Mouse (Mus musculus): Measurements from ENCODE around the gene Afdn.
A peak's percentile ranks its signal among the peaks of the same experiment; 100 is the strongest.

Afdn gene

DNA sequence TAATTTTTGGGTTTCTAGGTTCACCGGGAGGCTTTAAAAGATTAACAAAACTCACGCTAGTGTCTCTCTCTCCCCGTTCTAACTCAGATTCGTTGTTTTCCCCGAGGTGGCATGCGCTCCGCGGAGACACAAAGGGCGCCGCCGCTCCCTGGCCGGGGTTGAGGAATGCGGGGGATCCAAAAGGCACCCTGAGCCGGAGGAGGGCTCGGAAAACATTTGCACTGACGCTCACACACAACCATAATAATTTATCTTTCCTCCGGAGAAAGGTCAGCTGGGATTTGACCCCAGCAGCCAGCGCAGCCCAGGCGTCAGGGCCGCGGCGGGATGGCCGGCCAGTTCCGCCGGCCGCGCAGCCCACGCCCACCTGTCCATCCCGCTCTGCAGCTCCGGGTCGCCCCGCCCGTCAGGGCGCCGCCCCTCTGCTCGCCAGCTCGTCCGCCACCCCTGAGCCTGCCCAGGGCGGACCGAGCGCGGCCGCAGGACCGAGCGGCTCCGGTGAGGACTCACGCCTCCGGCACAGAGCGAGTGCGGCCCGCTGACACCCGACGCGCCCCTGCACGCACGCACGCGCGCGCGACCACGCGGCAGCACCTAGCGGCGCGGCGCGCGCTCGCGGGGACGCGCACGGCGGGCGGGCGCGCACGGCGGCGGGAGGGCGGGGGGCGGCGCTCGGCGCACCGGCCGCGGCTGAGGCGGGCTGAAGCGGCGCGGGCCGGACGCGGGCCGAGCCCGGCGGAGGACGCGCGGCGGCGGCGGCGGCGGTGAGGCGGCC, at the start of gene Afdn:
Gene Afdn, plus strand, starts transcription at position 687 of the 775 bp plus-strand sequence.
- peak; percentile 84 to 86 for DNase-seq (ENCODE audit: low spot score in 2 of 2)

DNA sequence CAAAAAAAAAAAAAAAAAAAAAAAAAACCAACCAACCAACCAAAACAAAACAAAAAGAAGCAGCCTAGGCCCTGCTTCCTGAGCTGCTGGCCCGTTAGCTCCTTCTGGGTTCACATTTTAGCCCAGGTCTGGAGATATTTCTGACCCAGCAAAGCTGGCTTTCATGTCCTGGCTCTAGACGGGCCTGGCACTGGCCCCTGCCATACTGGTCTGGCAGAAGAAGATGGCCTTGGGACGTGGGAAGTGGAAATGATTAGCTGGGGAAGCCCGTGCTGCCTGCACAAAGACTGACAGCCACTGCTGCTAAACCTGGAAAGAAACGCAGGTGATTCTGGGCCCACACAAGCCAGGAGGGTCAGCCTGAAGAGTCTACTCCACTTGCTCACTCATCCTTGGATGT, 49.2 kb upstream of the Afdn start:
- DNase-seq (ENCODE audit: low spot score in 2 of 2), result no peak

- DNase-seq (ENCODE audit: low spot score in 2 of 2), result no peak
Measured at GRCm38 (mm10) chr17:13712116-13712515, 48.2 kb upstream of the Afdn start.

DNA sequence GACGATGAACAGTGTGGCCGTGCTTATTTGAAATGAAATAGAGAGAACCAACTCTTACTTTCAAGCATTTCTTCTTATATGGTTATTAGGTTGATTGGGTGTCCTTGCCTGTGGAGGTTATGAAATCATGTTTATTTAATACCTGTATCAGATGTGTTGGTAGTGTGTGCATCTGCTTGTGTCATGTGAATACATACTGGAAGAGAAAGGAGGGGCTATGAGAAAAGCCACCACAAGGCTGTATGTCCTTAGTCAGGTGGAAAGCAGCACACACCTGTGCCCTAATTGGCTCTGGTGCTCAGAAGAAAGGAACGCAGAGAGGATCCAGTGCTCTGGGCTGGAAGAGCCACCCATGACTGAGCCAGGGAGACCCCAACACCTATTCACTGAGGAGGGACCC, 47.8 kb upstream of the Afdn start:
- DNase-seq (ENCODE audit: low spot score in 2 of 2), result no peak

GRCm38 (mm10) chr17:13714128-13714527, 46.2 kb upstream of the Afdn start:
- no peak for DNase-seq (ENCODE audit: low spot score in 2 of 2)

GRCm38 (mm10) chr17:13714654-13715053, 45.7 kb upstream of the Afdn start:
- no peak for DNase-seq (ENCODE audit: low spot score in 2 of 2)

- no peak for DNase-seq (ENCODE audit: low spot score in 2 of 2)
Measured at GRCm38 (mm10) chr17:13715511-13715910, 44.8 kb upstream of the Afdn start.

DNA sequence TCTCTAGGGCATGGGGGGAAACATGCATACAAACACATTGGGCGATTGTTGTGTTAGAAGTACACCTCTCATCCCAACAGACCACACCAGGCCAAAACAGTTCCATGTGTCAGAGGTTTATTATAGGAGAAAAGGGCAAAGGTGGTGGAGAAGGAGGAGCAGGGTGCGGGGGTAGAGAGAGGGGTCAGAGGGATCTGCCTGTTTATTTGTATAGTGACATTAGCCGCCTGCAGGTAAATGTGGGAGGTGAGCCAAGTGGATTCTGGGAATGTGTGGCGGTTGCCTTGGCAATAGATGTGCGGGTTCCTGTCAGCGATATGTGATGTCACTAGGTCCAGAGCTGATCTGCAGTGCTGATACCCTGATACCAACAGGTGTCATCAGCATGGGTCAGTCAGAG, 44.0 kb upstream of the Afdn start:
- DNase-seq (ENCODE audit: low spot score in 2 of 2), result no peak

GRCm38 (mm10) chr17:13717428-13717827, 42.9 kb upstream of the Afdn start:
- DNase-seq (ENCODE audit: low spot score in 2 of 2), result no peak

- DNase-seq (ENCODE audit: low spot score in 2 of 2), result no peak
Measured at GRCm38 (mm10) chr17:13720187-13720586, 40.2 kb upstream of the Afdn start.

DNA sequence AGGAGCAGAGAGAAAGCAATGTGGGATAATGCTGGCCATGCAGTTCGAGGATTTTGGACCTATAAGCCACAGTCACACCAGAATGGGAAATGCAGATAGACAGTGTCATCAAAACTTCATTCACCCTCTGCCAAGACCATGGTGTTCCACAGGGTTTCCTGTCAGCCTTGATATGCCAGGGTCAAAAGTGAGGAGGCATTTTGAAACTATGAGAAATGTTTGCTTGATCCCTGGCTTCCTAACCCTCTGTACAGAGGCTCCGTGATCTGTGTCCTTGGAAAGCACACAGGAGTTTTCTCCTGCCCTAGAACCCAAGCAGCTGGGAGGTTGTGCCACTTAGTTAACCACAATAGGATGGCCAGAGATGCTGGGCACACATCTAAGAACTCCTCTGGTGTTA, 39.0 kb upstream of the Afdn start:
- DNase-seq (ENCODE audit: low spot score in 2 of 2), result no peak

DNA sequence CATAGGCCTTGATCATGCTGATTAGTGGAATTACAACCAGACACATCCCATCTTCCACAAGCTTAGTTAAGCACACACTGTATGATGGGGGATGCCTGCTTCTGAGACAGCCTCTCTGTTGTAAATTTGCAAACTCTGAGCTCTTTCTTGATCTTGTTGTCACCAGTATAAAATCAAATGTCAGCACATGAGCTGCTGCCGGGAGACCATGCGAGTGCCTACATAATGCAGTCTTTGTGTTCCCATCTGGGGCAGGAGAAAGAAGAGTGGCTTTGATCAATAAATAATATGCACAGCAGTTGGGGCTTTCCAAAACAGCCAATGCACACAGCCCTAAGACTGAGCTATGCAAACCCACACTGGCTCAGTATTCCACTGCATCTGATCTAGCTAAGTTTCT, 37.9 kb upstream of the Afdn start:
- DNase-seq (ENCODE audit: low spot score in 2 of 2), result no peak

DNA sequence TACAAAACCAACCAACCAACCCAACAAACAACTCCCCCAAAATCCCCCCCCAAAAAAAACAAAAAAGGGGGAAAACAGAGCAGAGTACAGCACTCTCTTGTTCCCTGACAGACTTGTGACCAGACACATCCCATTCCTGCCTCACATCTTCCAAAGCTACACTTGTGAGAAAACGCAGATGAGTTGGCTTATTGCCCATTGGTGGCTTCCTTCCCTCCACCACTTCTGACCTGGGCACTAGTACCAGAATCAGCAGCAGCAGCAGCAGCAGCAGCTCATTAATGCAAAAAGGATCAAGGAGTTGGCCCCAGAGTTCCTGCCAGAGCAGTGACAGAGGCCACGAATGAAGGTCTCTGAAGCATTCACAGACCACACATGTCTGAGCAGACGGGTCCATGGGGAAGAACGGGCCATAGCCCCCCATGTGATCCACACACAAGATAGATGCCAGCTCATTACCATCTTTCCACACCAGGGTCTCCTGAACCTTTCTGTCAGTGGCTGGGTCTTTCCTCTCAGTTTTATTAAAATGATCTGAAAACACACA, 35.3 kb upstream of the Afdn start:
- no peak for DNase-seq (ENCODE audit: low spot score in 2 of 2)

GRCm38 (mm10) chr17:13726832-13727355, 33.4 kb upstream of the Afdn start:
- DNase-seq (ENCODE audit: low spot score in 2 of 2), result peak in 1 of 2 experiments; percentile 20

DNA sequence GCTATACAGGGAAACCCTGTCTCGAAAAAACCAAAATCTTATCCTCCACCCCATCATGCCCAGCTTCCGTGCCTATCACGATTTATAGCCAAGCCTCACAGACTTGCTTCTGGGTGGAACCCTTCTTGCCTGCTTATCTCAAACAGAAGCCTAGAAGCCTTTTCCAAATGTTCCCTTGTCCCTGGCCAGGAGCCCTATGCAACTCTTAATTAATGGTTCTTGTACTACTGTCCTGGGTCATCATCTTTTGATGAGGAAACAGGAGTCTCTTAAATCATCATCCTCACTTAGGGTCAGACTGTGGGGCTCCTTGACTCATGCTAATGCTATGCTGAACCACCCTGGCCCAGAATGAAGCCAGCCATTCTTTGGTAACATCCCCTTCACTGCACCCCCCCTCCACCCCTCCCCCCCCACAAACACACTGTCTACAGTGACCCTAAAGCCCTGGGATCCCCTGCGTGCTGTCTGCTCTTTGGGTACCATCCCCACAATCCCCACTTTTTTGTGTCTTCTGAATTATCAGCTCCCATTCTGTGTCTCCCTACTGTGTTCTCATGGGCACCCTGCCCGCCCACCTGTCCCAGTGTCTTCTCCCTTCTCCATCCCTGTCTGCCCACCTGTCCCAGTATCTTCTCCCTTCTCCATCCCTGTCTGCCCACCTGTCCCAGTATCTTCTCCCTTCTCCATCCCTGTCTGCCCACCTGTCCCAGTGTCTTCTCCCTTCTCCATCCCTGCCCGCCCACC, 29.2 kb upstream of the Afdn start:
- no peak for DNase-seq (ENCODE audit: low spot score in 2 of 2)

DNA sequence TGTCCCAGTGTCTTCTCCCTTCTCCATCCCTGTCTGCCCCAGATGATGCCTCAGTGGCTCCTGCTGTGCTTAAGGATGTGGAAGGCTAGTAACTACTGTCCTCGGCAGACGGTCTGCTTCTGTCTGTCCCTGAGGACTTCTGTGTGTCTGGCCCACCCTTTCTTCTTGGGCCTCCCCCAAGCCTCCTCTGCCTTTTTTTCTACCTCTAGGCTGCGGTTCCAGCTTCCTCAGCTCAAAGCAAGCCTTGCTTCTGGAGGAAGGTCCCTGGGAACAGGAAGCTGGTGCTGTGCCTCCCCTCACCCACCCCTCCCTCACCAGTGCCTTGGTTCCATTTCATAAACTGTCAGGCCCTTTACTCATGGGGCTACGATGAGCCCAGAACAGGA, 28.6 kb upstream of the Afdn start:
- no peak for DNase-seq (ENCODE audit: low spot score in 2 of 2)

GRCm38 (mm10) chr17:13732685-13733084, 27.7 kb upstream of the Afdn start:
- DNase-seq (ENCODE audit: low spot score in 2 of 2), result no peak

- DNase-seq (ENCODE audit: low spot score in 2 of 2), result no peak
Measured at GRCm38 (mm10) chr17:13733971-13734370, 26.4 kb upstream of the Afdn start.

DNA sequence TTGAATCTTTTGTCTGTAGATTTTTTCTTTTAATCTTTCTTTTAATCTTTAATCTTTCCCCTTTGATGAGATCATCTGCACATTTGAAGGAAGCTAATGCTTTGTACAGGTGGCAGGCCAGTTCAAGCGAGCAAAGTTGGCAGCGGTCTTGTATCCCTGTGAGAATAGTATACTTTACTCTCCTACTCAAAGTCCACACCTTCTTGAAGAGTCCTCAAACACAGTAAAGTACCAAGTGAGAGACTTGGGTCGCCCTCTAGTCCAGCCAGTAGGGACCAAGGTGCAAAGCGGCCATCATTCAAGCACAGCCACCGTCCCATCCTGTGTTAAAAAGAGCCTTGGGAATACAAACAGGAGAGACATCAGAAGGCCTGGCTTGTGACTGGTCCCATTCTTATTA, 25.3 kb upstream of the Afdn start:
- no peak for DNase-seq (ENCODE audit: low spot score in 2 of 2)

- peak in 1 of 2 experiments; percentile 39 for DNase-seq (ENCODE audit: low spot score in 2 of 2)
Measured at GRCm38 (mm10) chr17:13735803-13736282, 24.5 kb upstream of the Afdn start.

DNA sequence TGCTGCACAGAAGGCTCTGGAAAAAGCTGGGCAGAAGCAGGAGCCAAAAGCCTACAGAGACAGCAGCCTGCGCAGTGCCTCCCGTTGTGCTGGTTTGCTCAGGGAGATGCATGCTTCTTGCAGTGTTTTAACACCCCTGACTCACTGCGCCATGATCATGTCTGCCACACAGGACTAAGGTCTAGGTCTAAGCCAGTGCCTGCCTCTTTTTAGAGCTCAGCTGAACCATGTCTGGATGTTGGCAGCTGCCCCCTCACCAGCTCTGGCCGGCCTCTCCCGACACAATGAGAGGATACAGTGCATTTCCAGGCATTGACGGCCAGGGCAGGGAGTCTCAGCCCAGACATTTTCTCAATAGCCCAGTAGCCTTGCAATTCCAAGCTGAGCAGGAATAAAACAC, 23.0 kb upstream of the Afdn start:
- DNase-seq (ENCODE audit: low spot score in 2 of 2), result no peak

- no peak for DNase-seq (ENCODE audit: low spot score in 2 of 2)
Measured at GRCm38 (mm10) chr17:13738121-13738776, 22.1 kb upstream of the Afdn start.

All from right cerebral cortex, postnatal 10 days (tissue).